Mouse (Mus musculus): ENCODE measurements around the gene Ackr2. TPM values are rescaled to one million over a fixed set of nuclear protein-coding genes. Genes with fewer than 3 reads are reported as not detected.

The Ackr2 gene
- polyA plus RNA-seq, 1 experiment from 2014 or later: 0.88 TPM

DNA sequence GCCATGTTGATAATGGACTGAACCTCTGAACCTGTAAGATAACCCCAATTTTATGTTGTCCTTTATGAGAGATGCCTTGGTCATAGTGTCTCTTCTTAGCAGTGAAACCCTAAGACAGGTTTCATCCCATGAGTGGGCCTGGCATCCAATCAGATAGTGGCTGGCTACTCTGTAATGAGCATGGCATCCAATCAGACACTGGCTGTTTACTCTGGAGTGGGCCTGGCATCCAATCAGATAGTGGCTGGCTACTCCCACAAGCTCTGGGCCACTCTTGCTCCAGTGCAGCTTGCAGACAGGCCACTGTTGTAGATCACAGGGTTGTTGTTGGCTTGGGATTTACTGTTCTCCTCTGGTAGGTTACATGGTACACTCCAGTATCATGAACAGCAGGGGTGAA, 24.6 kb upstream of the Ackr2 start:
- H3K27me3 ChIP-seq (ENCODE audit: insufficient read depth, low read length): no peaks in the 10 kb centered on the region
- DNase-seq (no peak), ATAC-seq (ENCODE audit: insufficient read depth) (no peak)
- 0 out of 2 replicates have a peak, but pooled peaks cover 5% of the 10 kb centered on the region for H3K4me1 ChIP-seq (ENCODE audit: insufficient read depth)
- H3K4me2 ChIP-seq: no peak overlapping the region
- H3K9ac ChIP-seq: no peak overlapping the region
- TF ChIP-seq CTCF (IDR thresholded peaks at IDR 0.05; ENCODE audit: low read depth): no peak
- no peak overlapping the region for H3K4me3 ChIP-seq (ENCODE audit: low read depth, low read length)
- no peaks in the 10 kb centered on the region for H3K36me3 ChIP-seq (ENCODE audit: insufficient read depth)
- no peaks in the 10 kb centered on the region for H3K9me3 ChIP-seq (ENCODE audit: low read depth, low read length)
- no peak overlapping the region for H3K27ac ChIP-seq (ENCODE audit: low read depth)

DNA sequence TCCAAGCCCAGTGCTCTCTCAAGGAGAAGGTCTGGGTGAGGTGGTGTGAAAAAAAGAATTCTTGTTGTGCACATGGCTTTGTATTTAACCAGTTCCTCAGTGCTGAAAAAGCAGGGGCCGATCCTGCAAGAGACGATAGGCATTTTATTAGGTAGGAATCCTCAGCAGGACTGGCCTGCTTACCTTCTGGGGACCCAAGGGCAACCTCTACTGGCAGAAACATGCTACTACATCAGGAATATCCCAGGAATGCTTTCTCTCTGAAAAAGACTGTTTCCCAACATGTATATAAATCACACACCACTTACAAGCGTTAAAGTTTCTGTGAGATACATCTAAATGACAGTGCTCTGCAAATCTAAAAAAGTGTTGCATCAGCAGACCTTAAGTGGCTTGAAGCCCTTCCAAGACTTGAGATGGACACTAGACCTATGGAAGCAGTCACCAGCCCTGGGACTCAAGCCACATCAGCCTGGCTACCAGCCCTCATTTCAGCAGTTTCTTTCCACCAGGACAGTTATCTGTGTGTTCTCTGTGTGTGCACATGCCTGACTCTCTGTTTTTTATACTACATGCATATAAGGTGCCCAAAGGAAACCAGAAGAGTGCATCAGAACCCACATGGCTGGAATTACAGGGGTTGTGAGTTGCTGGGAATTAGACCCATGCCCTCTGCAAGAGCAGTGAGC, 21.0 kb upstream of the Ackr2 start:
- H3K4me2 ChIP-seq: no peak overlapping the region
- no peaks in the 10 kb centered on the region for H3K9me3 ChIP-seq (ENCODE audit: low read depth, low read length)
- H3K9ac ChIP-seq: no peak overlapping the region
- peak; percentile 86 for DNase-seq
- H3K27me3 ChIP-seq (ENCODE audit: insufficient read depth, low read length): no peaks in the 10 kb centered on the region
- peak; percentile 89 for TF ChIP-seq CTCF (IDR thresholded peaks at IDR 0.05; ENCODE audit: low read depth)
- no peak overlapping the region for H3K4me3 ChIP-seq (ENCODE audit: low read depth, low read length)
- H3K4me1 ChIP-seq (ENCODE audit: insufficient read depth): no peaks in the 10 kb centered on the region
- no peak for ATAC-seq (ENCODE audit: insufficient read depth)
- H3K36me3 ChIP-seq (ENCODE audit: insufficient read depth): no peaks in the 10 kb centered on the region
- WGBS: 10% methylated on average over 3 of the region's 3 CpGs
- H3K27ac ChIP-seq (ENCODE audit: low read depth): no peak overlapping the region

DNA sequence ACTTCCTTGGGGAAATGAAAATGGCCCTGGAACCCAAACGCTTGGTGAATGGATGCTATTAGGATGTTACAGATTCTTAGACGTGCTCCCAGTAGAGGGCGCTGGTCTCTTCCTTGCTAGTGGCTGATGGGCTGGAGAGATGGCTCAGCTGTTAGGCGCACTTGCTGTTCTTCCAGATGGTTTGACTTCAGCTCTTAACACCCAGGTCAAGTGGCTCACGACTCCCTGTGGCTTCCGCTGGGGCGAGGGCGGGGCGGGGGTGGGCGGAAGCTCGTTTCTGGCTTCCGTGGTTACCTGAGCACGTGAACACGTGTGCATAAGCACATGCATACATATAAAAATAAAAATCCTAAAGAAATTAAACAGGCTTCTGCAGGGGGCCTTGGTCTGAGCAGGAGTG, 17.3 kb upstream of the Ackr2 start:
- 0 out of 2 replicates have a peak overlapping the region, but pooled peaks have one; percentile 18 for H3K4me2 ChIP-seq
- no peaks in the 10 kb centered on the region for H3K36me3 ChIP-seq (ENCODE audit: insufficient read depth)
- no peak overlapping the region for H3K9ac ChIP-seq
- peak; percentile 38; the same call in 1 of the 2 replicates for ATAC-seq (ENCODE audit: insufficient read depth)
- no peak overlapping the region for H3K4me3 ChIP-seq (ENCODE audit: low read depth, low read length)
- 19% methylated on average over 14 of the region's 14 CpGs for WGBS
- no peaks in the 10 kb centered on the region for H3K9me3 ChIP-seq (ENCODE audit: low read depth, low read length)
- DNase-seq: peak; percentile 79
- no peaks in the 10 kb centered on the region for H3K27me3 ChIP-seq (ENCODE audit: insufficient read depth, low read length)
- H3K27ac ChIP-seq (ENCODE audit: low read depth): no peak overlapping the region
- TF ChIP-seq CTCF (IDR thresholded peaks at IDR 0.05; ENCODE audit: low read depth): peak; percentile 66
- no peaks in the 10 kb centered on the region for H3K4me1 ChIP-seq (ENCODE audit: insufficient read depth)

DNA sequence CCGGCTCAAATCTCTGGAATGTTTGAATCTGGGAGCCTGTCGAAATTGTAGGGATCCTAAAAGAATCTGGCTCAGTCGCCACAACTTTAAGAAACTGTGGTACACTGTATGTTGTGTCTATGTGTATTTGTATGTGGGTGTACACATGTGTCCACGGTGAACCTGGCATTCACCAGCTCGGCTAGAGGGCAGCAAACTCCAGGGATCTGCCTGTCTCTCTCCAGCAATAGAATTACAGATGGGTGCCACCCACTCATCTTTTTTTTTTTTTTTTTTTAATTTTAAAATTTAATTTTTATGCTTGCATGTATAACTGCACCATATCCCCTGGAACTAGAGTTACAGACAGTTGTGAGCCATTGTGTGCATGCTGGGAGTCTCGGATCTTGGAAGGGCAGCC, 16.9 kb upstream of the Ackr2 start:
- no peak for ATAC-seq (ENCODE audit: insufficient read depth)
- peak; percentile 25; the same call in 1 of the 2 replicates for TF ChIP-seq CTCF (IDR thresholded peaks at IDR 0.05; ENCODE audit: low read depth)
- no peak overlapping the region for H3K27ac ChIP-seq (ENCODE audit: low read depth)
- no peaks in the 10 kb centered on the region for H3K27me3 ChIP-seq (ENCODE audit: insufficient read depth, low read length)
- no peaks in the 10 kb centered on the region for H3K36me3 ChIP-seq (ENCODE audit: insufficient read depth)
- H3K4me3 ChIP-seq (ENCODE audit: low read depth, low read length): no peak overlapping the region
- no peak overlapping the region for H3K4me2 ChIP-seq
- DNase-seq: no peak
- no peaks in the 10 kb centered on the region for H3K4me1 ChIP-seq (ENCODE audit: insufficient read depth)
- no peak overlapping the region for H3K9ac ChIP-seq
- H3K9me3 ChIP-seq (ENCODE audit: low read depth, low read length): no peaks in the 10 kb centered on the region
- WGBS: 58% methylated on average over 6 of the region's 6 CpGs

DNA sequence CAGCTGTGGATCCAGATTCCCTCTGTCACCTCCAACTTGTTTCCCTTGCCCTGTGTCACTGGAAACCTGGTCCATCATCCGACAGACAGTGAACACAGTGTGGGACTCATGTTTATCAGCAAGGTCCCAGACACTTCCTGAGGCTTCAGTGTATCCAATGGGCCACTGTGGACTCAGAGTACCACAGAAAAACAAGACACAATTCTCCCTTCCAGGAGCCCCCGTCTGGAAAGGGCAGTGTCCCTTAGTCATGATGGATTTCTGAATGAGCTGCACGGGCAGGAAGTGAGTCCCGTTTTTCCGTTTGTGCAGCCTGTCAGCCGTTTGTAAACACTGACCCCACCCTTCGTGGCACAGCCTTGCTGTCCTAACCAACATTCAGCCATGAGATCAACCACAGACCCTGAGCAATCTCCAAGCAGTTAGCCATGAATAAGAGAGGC, 16.1 kb upstream of the Ackr2 start:
- no peak overlapping the region for H3K27ac ChIP-seq (ENCODE audit: low read depth)
- ATAC-seq (ENCODE audit: insufficient read depth): peak; percentile 49
- WGBS: 20% methylated on average over 7 of the region's 7 CpGs

DNA sequence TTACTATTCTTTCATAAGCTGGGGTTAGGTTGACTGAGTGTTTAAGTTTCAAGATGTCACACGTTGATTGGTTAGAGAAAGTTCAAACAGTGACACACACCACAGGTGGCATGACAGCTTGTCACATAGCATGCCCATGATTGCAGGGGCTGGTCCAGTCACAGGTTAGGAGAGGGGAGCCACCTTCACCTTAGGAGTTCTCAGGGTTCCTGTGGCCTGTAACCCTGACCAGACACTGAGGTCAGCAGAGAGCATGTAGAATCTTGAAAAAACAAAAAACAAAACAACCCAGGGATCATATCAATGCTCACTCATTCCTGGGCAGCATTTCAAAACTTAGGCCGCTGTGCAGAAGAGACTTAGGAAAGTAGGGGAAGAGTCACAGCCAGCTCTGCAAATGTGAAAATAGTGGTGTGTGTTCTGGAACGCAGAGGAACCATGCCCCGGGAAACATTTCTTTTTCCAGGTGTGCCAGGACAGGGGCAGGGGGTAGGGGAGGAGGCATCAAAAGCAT, 8.2 kb upstream of the Ackr2 start:
- 0 out of 2 replicates have a peak, but pooled peaks have one; percentile 8 for ATAC-seq (ENCODE audit: insufficient read depth)
- peaks cover 17% of the 10 kb centered on the region for H3K4me1 ChIP-seq (ENCODE audit: insufficient read depth)
- peak overlapping the region; percentile 51 for H3K4me2 ChIP-seq
- no peak overlapping the region for H3K9ac ChIP-seq
- 35% methylated on average over 4 of the region's 4 CpGs for WGBS
- no peaks in the 10 kb centered on the region for H3K36me3 ChIP-seq (ENCODE audit: insufficient read depth)
- peak; percentile 33 for DNase-seq
- no peak overlapping the region for H3K4me3 ChIP-seq (ENCODE audit: low read depth, low read length)
- no peaks in the 10 kb centered on the region for H3K9me3 ChIP-seq (ENCODE audit: low read depth, low read length)
- no peak for TF ChIP-seq CTCF (IDR thresholded peaks at IDR 0.05; ENCODE audit: low read depth)
- H3K27me3 ChIP-seq (ENCODE audit: insufficient read depth, low read length): no peaks in the 10 kb centered on the region
- H3K27ac ChIP-seq (ENCODE audit: low read depth): no peak overlapping the region

More for the DNA sequence above, 16.1 kb upstream of the Ackr2 start:
- Histone ChIP-seq H3K4me1 (ENCODE audit: insufficient read depth) (no peaks in the 10 kb centered on the region), H3K9ac (no peak overlapping the region), H3K4me2 (no peak overlapping the region), H3K36me3 (ENCODE audit: insufficient read depth) (no peaks in the 10 kb centered on the region), H3K4me3 (ENCODE audit: low read depth, low read length) (no peak overlapping the region), H3K9me3 (ENCODE audit: low read depth, low read length) (no peaks in the 10 kb centered on the region), H3K27me3 (ENCODE audit: insufficient read depth, low read length) (no peaks in the 10 kb centered on the region)
- TF ChIP-seq CTCF (IDR thresholded peaks at IDR 0.05; ENCODE audit: low read depth): no peak
- DNase-seq: peak; percentile 48

DNA sequence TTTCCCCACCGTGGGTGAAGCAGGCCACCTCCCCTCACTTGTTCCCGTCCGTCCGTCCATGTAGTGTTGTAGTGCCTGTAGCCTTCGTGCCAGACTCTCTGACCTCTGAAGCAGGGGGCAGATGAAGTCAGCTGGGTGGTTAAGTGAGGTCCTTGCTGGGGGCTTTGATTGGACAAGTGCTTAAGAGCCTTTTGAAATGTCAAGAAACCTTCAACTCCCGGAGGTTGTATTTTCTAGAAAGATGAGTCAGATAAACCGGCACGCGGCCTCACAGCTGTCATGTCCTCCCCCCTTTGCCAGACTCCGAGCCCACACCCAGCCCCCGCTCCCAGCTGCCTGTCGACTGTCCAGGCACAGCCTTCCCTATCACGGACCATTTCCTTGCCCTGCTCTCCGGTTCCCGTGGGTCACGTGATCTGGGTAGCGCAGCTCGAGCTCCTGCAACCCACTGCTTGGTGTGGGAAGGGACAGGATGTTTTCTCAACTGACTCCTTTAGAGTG, 7.7 kb upstream of the Ackr2 start:
- WGBS: 3% methylated on average over 18 of the region's 18 CpGs
- Histone ChIP-seq H3K27me3 (ENCODE audit: insufficient read depth, low read length) (no peaks in the 10 kb centered on the region), H3K36me3 (ENCODE audit: insufficient read depth) (no peaks in the 10 kb centered on the region), H3K9me3 (ENCODE audit: low read depth, low read length) (no peaks in the 10 kb centered on the region), H3K27ac (ENCODE audit: low read depth) (no peak overlapping the region), H3K4me1 (ENCODE audit: insufficient read depth) (peaks cover 20% of the 10 kb centered on the region), H3K9ac (no peak overlapping the region), H3K4me2 (peak overlapping the region; percentile 51), H3K4me3 (ENCODE audit: low read depth, low read length) (no peak overlapping the region)
- ATAC-seq (ENCODE audit: insufficient read depth) (peak; percentile 80), DNase-seq (peak; percentile 76)
- TF ChIP-seq CTCF (IDR thresholded peaks at IDR 0.05; ENCODE audit: low read depth): no peak
